Mouse (Mus musculus) MEL (cell line): ENCODE results near the gene Raver1.

ENCODE experiments used
- BHLHE40 ChIP-seq: IDR thresholded peaks from 2 replicates; pipeline ENCODE4 v1.6.1; 2012; ENCODE audit warnings: low read depth, mild to moderate bottlenecking, inconsistent platforms, low read length, improper control_type of control experiment, borderline replicate concordance
- CHD1 ChIP-seq: IDR thresholded peaks from 2 replicates; pipeline ENCODE4 v1.6.1; 2012; ENCODE audit warnings: low read depth, mild to moderate bottlenecking, inconsistent platforms, low read length, improper control_type of control experiment
- CTCF ChIP-seq, 3 experiments: IDR thresholded peaks in 2 of 3; conservative IDR thresholded peaks in 1 of 3; 2 replicates each; pipeline ENCODE4 v1.5.1; 2011 to 2012; ENCODE audit warnings: low read length in 3 of 3, low read depth in 2 of 3, mild to moderate bottlenecking in 2 of 3, improper control_type of control experiment in 1 of 3, inconsistent platforms in 1 of 3, mixed read lengths in 1 of 3, moderate library complexity in 1 of 3; ENCODE audit not compliant: control insufficient read depth in 1 of 3, insufficient read depth in 1 of 3, poor library complexity in 1 of 3, severe bottlenecking in 1 of 3
- E2F4 ChIP-seq: IDR thresholded peaks from 2 replicates; pipeline ENCODE4 v1.6.1; 2011; ENCODE audit warnings: low read depth, low read length, improper control_type of control experiment, borderline replicate concordance
- EP300 ChIP-seq, 2 experiments: IDR thresholded peaks; 2 replicates each; pipeline ENCODE4 v1.6.1; 2011; ENCODE audit warnings: improper control_type of control experiment in 2 of 2, low read length in 2 of 2, low read depth in 1 of 2, mild to moderate bottlenecking in 1 of 2
- KAT2A ChIP-seq: conservative IDR thresholded peaks from 2 replicates; pipeline ENCODE4 v1.6.1; 2012; ENCODE audit warnings: low read depth, low read length, improper control_type of control experiment, inconsistent platforms
- MAZ ChIP-seq: IDR thresholded peaks from 2 replicates; pipeline ENCODE4 v1.6.1; 2012; ENCODE audit warnings: low read depth, mild to moderate bottlenecking, inconsistent platforms, low read length, improper control_type of control experiment
- POLR2A ChIP-seq, 2 experiments: IDR thresholded peaks; 2 replicates each; pipeline ENCODE4 v1.6.1; 2011 to 2012; ENCODE audit warnings: low read length in 2 of 2, mild to moderate bottlenecking in 2 of 2, control low read depth in 1 of 2, improper control_type of control experiment in 1 of 2, low read depth in 1 of 2, moderate library complexity in 1 of 2; ENCODE audit not compliant: control insufficient read depth in 1 of 2, insufficient read depth in 1 of 2, poor library complexity in 1 of 2
- POLR2AphosphoS2 ChIP-seq: IDR thresholded peaks from 2 replicates; pipeline ENCODE4 v1.6.1; 2011; ENCODE audit warnings: low read length, improper control_type of control experiment
- TAL1 ChIP-seq: IDR thresholded peaks from 2 replicates; pipeline ENCODE4 v1.6.1; 2012; ENCODE audit warnings: mild to moderate bottlenecking, inconsistent platforms, low read length, moderate library complexity, mixed read lengths
- USF1 ChIP-seq: IDR thresholded peaks from 2 replicates; pipeline ENCODE4 v1.6.1; 2014; ENCODE audit warnings: low read depth, mild to moderate bottlenecking, inconsistent platforms, low read length, improper control_type of control experiment, moderate library complexity
- ZNF384 ChIP-seq: IDR thresholded peaks from 2 replicates; pipeline ENCODE4 v1.6.1; 2012; ENCODE audit warnings: low read depth, mild to moderate bottlenecking, inconsistent platforms, low read length, improper control_type of control experiment

- TF ChIP-seq CTCF (IDR thresholded peaks at IDR 0.05 in 2 of 3, conservative IDR thresholded peaks at IDR 0.05 in 1 of 3; ENCODE audit: control insufficient read depth in 1 of 3, insufficient read depth in 1 of 3, low read depth in 2 of 3, low read length in 3 of 3, poor library complexity in 1 of 3, severe bottlenecking in 1 of 3) (peak in 1 of 3 experiments; percentile 57; a peak in 2 of 6 replicates), ZNF384 (no peak), TAL1 (no peak), CHD1 (no peak), KAT2A (no peak), MAZ (no peak), BHLHE40 (no peak), E2F4 (no peak), EP300 (IDR thresholded peaks at IDR 0.05; ENCODE audit: low read depth in 1 of 2, low read length in 2 of 2) (no peak), USF1 (no peak), POLR2AphosphoS2 (no peak), POLR2A (IDR thresholded peaks at IDR 0.05; ENCODE audit: control insufficient read depth in 1 of 2, insufficient read depth in 1 of 2, low read depth in 1 of 2, low read length in 2 of 2, poor library complexity in 1 of 2) (no peak)
Observed at GRCm38 (mm10) chr9:21132102-21132775, 40.4 kb upstream of the Raver1 start.
